Mouse (Mus musculus) erythroblast, adult 5-6 weeks (primary cell): ENCODE data around the gene Tfr2. TPM values are rescaled to one million over a fixed set of nuclear protein-coding genes. Genes with fewer than 3 reads are reported as not detected.
A peak's percentile ranks its signal among the peaks of the same experiment; 100 is the strongest.

Experiments used
- ATAC-seq: replicated peaks from 2 replicates; pipeline ENCODE4 v1.8.0; 2016; ENCODE audit warnings: moderate number of reproducible peaks, mild to moderate bottlenecking, moderate TSS enrichment, inconsistent platforms; ENCODE audit not compliant: poor library complexity, low FRiP score, severe bottlenecking
- total RNA-seq, 2 experiments: library from RNA; stranded (forward) in 1 of 2; stranded (reverse) in 1 of 2; fragments of 150-400 nt in 1 of 2; fragments of 200-764, 138-1000 nt in 1 of 2; gene quantifications; 2 replicates each; pipeline versions ENCODE4 v1.2.3 to v1.2.4; 2015 to 2017; ENCODE audit warnings: low replicate concordance in 2 of 2

Tfr2 gene
- total RNA-seq, 2 experiments from 2014 or later, result 11.8 to 16.5 TPM

DNA sequence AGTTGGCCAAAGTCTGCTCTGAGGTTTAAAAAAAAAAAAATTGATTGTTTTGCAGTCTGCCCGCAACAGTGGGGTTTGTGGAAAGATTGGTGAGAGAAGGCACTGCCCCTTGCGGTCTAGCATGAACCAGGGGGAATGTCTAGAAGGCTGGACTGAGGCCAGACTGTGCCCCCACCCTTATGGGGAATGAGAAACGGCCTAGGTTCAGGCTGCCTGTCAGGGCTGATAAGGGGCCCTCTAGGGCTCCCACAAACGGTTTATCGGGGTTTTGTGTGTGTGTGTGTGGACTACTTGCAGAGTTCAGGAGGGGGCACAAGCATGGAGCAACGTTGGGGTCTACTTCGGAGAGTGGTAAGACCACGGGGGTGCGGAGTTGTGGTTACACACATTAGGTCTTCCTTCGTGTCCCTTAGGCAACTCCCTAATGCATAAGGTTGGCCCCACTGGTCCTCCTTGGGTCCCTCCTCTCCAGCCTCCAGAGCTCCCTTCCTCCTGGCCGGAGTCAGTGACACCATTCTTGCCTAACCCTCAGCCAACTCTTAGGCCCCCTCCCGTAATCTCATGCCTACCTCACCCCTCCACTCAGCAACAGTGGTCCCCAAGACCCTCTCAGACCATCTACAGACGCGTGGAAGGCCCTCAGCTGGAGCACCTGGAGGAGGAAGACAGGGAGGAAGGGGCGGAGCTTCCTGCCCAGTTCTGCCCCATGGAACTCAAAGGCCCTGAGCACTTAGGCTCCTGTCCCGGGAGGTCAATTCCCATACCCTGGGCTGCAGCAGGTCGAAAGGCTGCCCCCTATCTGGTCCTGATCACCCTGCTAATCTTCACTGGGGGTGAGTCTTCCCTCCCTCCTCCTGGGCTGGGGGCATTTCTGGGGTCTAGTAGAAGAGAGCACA is 1.3 kb downstream of the Tfr2 start:
- ATAC-seq, result peak; percentile 75

DNA sequence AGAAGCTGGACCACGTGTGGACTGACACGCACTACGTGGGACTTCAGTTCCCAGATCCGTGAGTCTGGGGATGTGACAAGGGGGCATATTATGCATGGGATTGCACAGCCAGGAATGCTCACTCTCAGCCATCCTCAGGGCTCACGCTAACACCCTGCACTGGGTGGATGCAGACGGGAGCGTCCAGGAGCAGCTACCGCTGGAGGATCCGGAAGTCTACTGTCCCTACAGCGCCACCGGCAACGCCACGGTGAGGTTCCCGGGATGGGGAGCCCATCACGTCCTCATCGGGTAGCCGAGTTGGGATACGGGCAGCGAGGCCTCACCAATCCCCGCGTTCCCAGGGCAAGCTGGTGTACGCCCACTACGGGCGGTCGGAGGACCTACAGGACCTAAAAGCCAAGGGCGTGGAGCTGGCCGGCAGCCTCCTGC is 4.8 kb downstream of the Tfr2 start:
- no peak for ATAC-seq

DNA sequence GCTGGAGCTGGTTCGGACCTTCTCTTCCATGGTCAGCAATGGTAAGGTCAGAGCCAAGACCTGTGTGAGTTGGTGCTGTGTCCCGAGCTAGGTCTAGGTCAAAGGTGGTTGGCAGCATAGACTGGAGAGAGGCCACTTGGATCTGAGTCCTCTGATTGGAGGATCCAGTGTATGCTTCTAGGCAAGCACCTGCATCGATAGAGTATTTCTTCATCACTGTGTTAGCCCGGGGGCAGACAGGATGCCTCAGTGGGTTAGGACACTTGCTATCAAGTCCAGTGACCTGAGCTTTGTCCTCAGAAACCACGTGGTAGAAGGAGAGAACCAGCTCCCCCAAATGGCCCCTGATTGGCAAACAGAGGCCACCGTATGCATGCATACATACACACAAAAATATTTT is 10.6 kb downstream of the Tfr2 start:
- ATAC-seq, result no peak

DNA sequence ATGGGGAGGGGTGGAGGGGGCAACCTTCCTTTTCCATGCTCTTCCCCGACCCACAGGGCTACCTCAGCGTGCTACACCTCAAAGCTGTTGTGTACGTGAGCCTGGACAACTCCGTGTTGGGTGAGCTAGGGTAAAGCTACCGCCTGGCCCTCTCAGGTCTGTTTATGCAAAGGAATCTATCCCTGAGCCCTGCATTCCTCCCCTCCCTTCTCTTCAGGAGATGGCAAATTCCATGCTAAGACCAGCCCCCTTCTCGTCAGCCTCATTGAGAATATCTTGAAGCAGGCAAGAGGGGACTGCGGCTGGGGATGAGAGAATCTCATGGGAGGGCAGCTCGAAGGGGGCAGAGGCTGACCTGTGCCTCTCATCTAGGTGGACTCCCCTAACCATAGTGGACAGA is 13.1 kb downstream of the Tfr2 start:
- no peak for ATAC-seq

DNA sequence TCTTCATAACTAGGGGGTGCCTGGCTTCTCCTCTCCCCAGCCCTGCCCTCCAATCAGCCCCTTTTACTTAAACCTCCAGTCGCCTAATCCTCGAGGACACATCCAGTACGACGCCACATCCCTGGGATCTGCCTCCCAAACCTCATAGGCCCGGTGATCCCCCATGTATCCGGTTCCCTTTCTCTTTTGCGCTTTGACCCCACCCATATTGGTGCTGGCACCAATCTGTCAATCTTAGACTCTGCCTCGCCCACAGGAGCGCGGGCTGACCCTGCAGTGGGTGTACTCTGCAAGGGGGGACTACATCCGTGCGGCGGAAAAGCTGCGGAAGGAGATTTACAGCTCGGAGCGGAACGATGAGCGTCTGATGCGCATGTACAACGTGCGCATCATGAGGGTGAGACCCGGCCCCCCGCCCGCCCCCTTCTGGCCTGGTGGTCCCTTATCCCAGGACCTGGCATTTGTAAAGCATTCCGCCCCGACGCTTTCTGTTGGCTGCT is 14.1 kb downstream of the Tfr2 start:
- no peak for ATAC-seq

DNA sequence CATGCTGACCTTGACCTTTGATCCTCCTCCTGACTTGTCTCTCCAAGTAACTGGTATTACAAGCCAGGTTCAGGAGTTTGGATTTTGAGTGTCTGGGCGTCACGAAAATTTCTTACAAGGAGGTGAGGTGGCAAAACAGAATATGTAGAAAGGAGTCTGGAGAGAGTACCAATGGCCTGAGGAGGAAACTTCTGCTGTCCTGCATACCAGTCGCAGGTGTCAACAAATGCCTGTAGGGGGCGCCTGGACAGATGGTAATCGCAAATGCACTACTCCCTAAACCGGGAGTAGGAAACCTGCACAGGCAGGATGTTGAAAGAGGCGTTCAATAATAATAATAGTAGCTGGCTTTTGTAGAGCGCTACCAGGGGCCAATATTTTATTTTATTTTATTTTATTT is 15.3 kb downstream of the Tfr2 start:
- ATAC-seq, result peak; percentile 66

DNA sequence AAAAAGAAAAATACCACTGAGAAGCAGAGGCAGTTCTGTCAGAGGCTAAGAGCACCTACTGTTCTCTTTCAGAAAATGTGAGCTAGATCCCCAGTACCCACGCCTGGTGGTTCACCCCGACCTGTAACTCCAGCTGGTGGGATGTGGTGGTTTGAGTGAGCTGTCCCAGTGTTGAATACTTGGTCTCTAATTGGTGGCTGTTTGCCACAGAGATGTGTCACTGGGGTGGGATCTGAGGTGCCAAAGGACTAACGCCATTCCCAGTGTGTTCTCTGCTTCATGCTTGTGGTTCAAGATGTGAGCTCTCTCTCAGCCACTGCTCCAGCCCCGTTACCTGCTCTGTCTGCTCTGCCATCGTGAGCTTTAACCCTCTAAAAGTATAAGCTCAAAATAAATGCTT is 20.9 kb downstream of the Tfr2 start:
- ATAC-seq, result no peak

DNA sequence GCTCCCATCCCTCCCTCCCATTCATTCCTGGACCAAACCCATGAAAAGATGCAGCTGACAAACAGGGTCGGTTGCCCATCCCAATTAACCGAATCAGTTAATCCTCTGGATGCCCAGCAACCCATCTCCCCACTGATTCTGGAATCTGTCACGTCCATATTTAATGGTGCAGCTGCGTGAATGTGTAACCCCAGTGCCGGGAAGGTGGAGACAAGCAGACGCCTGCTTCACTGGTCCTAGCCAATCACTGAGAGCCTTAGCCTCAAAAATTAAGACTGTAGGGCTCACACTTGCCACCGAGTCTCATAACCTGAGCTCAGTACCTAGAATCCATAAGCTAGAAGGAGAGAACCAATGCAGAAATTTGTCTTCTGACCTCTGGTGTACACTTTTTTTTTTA is 26.3 kb downstream of the Tfr2 start:
- no peak for ATAC-seq

DNA sequence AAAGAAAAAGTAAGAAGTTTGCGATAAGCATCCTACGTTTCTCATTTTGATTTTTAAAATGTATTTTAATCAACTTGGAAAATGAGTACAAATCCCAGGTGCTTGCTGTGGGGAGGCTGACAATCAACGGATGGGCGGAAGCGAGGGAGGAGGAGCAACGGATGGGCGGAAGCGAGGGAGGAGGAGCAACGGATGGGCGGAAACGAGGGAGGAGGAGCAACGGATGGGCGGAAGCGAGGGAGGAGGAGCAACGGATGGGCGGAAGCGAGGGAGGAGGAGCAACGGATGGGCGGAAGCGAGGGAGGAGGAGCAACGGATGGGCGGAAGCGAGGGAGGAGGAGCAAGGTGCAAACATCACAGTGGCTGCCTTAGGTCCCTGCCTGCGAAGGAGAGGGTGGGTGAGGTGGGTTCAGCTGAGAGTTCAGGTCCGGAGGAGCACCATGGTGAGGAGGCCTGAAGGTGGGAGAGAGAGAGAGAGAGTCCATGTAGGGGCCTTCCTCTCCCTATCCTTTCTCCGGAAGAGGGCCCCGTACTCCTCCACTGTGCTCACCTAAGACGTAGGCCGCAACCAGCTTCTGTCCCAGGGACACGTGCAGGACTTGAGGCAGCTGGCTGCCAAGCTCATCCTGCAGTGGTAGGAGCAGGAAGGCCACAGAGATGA is 27.1 kb downstream of the Tfr2 start:
- no peak for ATAC-seq

DNA sequence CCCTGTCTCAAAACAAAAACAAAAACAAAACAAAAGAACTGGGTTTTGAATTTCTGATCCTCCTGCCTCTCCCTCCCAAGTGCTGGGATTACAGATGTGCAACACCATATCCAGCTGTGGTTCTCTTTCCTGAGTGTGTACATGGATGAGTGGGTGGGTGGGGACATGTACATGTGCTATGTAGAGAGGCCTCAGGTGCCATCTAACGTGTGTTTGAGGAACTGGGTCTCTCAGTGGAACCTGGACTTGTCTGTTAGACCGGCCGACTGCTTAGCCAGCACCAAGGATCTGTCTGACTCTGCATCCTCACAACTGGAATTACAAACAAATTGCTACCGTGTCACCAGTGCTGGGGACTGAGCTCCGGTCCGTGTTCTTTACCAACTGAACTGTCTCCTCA is 28.0 kb downstream of the Tfr2 start:
- ATAC-seq, result no peak

DNA sequence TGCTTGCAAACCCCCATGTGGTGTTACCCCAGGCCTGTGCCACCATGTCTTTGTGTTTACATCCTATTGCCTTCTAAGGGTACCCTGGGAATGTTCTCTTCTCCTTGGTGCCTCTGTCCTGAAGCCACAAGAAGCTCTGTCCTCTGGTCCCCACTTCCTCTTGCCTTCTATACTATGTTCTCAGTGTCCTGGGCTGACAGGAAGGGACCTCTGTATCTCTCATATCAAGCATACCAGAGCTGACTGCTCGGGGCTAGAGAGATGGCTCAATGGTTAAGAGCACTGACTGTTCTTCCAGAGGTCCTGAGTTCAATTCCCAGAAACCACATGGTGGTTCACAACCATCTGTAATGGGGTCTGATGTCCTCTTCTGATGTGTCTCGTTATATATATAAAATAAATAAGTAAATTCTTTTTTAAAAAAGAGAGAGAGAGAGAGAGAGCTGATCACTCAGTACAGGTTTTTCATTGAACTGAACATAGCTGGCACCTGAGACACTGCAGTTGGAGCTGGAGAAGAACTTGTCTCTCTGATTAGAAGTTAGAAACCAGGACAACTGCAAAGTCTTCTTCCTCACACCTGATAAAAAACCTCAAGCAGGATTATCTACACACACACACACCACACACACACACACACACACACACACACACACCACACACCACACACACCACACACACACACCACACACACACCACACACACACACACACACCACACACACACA is 28.6 kb downstream of the Tfr2 start:
- no peak for ATAC-seq

DNA sequence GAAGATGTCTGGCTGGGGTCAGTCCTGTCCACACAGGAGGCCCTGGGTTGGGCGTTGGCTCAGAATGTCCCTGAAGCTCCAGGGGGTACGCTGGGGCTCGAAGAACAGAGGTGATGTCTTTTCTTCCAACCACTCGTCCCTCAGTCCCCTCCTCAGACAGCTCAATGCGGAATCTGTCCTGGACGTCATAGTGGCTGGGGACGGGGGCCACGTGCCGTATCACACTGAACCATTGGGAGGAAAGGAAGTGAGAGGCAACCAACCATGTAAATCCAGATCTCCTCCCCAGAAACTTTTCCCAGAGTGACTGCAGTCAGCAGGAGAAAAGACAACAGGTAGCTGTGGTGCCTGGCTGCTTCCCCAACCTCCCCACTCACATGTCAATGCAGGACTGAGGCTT is 30.0 kb downstream of the Tfr2 start:
- no peak for ATAC-seq

DNA sequence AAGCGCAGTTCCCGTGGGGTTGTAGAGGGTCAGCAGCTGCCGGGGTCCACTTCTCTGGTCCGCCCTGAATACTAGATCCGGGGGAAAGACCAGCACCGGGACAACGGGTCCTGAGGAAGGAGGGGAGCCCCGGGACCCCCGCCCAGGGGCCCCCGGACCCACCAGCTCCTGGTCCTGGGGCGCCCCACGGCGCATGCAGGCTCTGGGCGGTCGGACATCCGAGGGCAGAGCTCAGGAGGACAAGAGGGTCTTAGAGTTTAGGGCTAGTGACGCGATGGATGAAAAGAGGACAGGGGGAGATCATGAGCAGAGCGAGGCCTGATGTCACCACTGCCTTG is 30.6 kb downstream of the Tfr2 start:
- ATAC-seq, result peak; percentile 28

DNA sequence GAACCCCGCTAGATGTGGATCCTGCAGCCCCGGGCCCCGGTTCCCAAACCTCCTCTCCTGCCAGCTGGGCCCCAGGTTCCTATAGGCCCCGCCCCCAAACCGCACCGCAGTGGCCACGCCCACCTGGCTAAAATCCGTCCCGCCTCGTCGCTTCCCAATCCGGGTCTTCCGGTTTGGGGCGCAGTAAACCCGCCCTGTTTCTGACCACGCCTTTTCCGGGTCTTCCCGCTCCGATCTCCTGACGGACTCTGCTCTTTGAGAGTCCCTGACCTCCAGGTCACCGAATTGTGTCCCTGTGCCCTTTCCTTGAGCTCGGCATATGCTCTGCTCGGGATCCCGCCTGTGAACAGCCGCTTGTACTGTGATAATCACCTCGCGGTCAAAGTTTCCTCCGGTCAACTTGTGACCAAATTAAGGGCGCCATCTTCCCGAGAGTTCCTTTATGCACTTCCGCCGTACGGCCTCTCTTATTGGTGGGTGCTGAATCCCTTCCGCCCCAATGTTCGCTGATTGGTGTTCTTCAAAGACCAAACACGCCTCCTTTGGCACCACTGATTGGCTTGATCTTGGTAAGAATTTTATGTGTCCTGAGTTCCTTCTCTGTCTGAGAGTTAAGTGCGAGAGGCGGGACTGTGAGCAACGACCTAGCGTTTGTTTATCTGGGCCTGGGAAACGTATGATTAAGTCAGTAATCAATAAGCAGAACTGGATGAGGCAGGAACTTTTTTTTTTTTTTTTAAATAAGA is 31.2 kb downstream of the Tfr2 start, which contains the start of gene Mospd3:
Gene Mospd3 (minus strand): TSS at position 440 of the 746 bp plus-strand sequence.
- ATAC-seq, result peak; percentile 90

DNA sequence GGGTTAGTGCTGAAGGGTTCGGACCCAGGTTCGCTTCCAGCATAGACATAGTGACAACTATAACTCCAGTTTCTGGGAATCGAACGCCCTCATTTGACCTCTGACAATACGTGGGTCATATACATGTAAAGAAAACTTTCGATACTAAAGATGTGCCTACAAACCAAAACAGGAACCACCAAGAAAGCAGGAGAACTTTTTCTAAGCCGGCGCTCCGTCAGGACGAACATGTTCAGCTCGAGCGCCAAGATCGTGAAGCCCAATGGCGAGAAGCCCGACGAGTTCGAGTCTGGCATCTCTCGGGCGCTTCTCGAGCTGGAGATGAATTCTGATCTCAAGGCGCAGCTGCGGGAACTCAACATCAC is 31.7 kb downstream of the Tfr2 start:
- ATAC-seq, result no peak

DNA sequence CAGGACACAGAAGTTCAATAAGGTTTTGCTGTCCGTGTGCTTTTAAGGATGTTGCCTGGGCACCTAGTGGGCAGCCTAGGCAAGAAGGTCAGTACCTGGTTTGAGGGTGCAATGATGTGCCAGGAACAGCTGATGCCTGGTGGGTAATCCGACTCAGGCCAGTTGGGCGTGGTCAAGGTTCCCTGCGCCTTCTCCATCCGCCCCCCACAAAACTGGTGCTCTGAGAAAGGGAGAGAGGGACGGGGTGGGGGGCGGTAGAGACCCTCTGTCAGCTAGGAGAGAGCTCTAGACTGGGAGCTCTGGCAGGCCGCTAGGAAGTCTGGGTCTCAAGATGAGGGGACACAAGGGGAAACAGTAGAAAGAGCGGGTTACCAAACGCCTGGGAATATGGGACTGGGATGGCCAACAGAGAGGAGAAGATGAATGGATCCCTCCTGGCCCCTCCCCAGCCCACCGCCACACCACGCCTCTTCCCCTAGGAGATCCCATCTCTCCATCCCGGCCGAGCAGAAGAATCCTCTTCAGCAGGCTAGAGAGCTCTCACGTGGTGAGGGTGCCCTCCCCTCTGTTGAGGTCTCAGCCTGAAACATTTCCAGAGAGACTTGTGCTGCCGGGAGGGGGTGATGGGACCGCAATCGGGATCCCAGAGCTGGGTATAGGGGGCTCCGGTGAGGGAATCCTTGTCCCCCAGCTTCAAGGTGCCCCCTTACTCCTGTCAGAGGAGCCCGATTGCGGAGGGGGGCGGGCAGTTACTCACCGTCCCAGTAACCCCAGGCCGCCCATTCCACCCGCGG is 38.4 kb downstream of the Tfr2 start:
- no peak for ATAC-seq

DNA sequence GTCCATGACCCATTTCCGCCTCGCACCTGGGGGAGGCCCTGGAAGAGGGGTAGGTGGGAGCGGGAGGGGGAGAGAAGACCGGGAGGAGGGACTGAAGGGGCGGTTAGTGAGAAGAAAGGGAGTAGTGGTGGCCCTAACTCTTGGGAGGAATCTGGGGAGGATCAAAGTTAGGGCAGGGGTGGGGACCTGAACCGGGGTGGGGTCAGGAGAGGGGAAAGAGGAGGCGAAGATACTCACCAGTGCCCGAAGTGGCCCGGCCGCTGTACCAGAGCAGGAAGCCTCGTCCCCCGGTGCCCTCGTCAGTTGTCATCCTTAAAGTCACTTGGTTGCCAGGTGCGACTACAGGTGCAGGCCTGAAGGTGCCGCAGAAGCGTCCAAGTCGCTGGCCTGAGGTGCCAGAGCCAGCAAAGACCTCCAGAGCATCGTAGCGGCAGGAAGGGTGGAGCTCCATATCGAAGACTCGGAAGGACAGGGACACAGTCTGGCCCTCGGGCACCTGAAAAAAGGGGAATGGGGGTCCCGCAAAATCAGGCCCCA is 39.1 kb downstream of the Tfr2 start:
- ATAC-seq, result no peak

DNA sequence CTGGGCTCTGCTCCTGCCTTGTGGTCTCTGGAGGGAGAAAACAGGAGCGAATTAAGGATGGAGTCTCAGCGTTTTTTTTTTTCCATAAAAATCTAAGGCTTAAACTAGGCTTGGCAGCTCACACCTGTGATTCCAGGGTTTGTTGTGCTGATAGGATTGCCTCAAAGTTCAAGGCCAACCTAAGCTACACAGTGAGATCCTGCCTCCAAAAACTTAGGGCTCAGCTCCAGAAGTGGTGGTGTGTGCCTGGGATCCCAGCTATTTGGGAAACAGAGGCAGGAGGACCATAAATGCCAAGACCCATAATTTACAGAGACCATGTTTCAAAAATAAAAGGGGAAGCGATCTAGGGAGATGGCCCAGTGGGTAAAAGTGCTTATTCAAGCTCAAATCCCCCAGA is 39.7 kb downstream of the Tfr2 start:
- ATAC-seq, result no peak

DNA sequence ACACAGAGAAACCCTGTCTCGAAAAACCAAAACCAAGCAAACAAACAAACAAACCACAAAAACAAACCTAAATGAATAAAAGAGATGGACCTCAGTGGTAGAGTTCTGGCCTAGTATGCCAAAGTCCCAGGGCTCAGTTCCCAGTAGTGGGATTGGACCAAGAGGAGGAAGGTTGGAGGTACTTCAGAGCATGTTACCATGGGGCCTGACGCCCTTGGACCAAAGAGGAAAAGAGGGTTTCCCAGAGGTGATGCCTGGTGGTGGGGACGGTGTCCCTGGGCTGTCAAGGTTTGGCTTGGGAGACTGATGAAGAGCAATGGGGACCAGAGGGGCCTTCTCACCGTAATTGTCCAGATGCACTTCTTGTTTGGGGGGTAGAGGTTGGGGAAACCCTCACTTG is 40.4 kb downstream of the Tfr2 start:
- no peak for ATAC-seq
